Mouse (Mus musculus): Measurements from ENCODE around the gene 2200002D01Rik.

Gene 2200002D01Rik

DNA sequence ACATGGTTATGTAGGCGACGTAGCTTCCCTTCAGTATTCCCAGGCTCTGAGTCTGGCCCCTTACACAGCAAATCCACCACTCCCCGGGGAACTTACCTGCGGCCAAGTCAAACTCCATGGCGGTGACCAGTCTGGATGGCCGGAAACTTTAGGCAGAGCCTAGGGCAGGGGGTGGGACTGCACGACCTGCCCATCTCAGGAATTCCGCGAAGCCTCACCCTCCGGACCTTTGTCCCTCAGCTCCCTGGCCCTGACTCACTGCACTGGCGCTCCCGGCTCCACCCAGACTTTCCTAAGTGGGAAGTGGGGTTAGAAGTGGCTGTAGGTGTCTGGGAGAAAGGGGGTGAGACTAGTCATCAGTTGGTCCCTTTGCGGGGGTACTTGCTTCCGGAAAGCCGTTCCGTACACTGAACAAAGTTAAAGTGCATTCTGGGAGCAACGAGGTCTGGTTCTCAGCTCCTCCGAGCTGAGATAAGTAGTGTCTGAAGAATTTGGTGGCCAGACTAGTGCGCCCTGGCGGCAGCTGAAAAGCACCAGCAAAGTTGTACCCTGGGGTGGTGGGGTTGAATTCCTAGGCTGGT is at the start of gene 2200002D01Rik:
Gene 2200002D01Rik (minus strand): TSS at position 206 of the 581 bp plus-strand sequence.
- no peak for DNase-seq

DNA sequence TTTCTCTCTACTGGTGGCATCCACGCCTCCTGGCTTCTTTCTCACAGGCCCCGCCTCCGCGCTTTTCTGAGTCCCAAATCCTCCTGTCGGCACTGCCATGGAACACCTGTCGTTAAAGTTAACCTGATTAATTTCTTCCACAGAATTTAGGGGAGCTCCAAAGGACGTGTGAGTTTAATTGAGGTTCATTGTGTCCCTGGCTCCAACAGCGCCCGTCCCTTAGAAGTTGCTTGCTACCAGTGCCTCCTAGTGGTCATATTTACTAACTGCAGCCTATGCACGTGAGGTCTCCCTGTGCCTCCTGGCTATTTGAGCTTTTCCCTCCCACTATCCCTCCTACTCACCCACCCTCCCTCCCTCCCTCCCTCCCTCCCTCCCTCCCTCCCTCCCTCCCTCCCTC is 48.7 kb upstream of the 2200002D01Rik start:
- DNase-seq = no peak

DNA sequence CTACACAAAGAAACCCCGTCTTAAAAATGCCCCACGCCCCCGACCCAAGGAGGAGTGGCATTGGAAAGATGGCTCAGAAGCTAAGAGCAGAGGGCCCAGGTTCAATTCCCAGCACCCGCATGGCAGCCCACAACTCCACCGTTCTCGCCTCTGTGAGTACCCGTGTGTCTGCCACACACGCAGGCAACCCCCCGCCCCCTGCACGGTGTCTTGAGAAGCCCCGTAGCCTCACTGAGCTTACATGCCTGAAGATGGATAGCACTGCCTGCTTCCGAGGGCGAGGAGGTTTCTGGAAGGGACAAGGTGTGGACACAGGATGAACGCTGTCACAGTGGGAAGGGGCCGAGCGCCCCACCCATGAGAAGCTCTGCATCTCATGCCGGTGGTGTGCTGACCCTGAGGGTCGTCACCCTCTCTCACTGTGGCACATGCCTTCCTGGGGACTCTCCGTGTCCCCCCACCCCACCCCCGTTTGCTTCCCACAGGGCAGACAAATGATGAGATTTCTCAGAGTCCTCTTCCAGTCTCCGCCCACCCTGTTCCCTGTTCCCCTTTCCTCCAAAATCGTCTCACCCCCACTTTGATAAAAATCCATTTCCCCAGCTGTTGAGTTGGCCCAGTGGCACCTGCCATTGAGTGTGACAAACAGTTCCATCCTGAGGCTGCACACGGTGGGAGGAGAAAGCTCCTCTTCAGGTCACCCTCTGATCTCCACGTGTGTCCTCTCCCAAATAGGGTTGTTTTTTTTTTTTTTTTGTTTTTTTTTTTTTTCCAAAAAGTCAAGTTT is 47.8 kb upstream of the 2200002D01Rik start:
- no peak for DNase-seq

DNA sequence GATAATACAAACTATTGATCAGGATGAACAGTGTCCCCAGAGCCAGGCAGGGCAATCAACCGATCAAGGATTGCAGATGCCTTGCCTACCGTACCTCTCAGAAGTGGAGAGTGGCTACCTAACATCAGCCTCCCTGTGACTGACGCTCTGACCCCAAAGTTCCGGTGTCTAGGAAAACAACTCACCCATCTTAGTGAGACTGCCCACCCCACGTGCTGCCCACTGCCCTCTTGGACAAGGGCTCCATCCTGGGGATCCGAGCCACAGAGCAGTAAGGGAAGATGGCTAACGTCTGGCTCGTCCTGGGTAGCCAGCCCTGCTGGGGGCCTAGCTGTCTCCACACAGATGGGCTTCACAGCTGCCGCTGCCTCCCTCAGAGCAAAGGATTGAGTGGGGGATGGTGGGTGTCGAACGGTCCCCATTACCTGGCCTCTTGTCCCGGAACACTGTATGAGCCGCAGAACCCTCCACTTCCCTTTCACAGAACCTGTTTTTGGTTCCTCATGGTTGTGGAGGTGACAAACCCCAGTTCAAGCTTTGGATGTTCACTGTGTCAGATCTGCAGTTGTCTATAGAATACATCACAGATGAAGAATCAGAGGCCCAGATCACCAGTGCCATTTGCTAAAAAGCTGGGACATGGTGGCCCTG is 46.0 kb upstream of the 2200002D01Rik start:
- no peak for DNase-seq

DNA sequence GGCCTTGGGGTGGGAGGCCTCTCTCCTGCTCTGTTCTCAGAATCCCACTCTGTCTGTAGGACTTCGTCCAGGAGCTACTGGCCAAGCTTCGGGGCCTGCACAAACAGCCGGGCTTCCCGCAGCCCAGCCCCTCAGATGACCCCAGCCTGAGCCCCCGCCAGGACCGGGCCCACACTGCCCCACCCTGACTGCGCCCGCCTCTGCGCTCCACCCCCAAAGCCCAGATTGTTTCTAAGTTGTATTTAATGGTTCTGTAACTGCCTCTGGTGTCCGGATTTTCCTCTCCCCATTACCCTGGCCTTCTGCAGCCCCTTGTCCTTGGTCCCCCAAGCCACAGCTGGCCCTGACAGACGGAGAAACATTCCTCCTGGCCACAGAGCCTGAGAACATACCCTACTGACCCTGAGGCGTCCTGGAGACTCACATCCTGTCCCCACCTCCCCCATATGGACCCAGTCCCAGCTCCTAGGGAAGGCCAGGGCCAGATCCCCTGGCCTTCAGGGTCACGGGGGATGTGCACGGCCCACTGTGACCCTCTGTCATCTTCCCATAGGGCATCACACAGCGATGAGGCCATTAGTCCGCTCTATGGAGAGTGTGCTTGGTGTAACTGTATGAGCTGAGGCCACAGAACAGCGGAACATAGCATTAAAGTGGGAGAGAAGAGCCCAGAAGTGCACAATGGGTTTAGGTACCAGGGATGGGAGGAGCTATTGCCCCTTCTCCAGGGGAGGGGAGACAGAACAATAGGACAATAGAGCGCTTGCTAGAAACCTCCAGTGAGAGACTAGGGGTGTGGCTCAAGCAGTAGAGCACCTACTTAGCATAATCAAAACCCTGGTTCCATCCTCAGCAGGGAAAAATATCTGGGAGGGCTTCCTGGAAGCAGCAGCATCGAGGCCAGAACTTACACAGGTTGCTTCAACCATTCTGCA is 45.1 kb upstream of the 2200002D01Rik start:
- no peak for DNase-seq

DNA sequence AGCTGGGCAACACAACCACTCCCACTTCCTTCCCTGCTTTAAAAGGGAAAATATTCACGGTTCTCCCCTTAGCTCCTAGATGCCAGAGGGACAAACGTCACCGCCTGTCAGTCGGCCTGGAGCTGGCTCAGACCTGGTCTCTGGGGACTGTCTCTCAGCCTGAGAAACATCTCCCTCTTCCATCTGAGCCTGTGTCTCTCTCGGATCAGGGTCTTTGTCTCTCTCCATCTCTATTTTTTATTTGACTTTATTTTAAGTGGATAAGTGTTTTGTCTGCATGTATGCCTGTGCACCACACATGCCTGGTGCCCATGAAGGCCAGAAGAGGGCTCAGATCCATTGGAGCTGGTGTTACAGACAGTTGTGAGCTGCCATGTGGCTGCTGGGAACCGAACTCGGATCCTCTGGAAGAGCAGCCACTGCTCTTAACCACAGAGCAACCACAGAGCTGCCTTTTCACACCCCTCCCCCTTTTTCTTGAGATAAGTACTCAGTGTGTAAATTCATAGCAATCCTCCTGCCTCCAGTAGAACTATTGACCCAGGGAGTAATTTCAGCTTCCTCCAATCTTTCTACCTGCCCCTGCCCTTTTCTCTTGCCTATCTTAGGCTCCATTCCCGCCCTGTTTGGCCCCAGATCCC is 44.3 kb upstream of the 2200002D01Rik start:
- DNase-seq = peak; percentile 59

DNA sequence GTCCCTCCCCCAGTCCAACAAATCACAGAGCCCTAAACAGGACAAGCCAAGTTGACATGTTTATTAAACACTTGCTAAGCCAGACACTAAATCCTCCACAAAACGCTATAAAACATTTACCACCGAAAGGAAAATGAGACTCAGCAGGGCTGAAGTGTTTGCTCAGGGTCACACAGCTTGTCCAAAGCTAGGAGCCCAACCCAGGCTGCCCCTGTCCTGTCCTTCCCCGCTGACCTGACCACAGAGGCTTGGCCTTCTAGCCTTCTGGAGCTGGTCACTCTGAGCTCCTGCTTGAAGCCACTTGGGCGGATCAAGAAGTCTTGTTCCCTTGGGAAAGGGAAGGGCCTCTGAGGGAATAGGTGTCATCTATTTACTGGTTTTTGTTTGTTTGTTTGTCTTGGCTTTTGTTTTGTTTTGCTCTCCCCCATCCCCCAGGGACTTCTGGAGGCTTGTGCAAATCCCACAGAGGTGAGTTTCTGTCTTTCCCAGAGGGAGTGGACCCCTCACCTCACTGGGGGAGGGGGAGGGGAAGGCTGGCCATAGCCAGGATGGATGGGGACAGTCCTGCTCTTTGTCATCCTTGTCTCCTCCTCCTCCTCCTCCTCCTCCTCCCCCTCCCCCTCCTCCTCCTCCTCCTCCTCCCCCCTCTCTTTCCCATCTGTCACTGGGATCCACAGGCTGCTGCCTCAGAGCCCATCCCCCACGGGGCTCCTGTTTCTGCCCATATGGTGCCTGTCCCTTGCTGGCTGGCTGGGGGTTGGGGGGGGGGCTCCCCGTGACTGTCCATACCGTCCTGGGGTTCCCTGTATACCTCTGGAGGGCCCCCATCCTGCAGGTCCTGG is 43.6 kb upstream of the 2200002D01Rik start:
- peak; percentile 72 for DNase-seq

DNA sequence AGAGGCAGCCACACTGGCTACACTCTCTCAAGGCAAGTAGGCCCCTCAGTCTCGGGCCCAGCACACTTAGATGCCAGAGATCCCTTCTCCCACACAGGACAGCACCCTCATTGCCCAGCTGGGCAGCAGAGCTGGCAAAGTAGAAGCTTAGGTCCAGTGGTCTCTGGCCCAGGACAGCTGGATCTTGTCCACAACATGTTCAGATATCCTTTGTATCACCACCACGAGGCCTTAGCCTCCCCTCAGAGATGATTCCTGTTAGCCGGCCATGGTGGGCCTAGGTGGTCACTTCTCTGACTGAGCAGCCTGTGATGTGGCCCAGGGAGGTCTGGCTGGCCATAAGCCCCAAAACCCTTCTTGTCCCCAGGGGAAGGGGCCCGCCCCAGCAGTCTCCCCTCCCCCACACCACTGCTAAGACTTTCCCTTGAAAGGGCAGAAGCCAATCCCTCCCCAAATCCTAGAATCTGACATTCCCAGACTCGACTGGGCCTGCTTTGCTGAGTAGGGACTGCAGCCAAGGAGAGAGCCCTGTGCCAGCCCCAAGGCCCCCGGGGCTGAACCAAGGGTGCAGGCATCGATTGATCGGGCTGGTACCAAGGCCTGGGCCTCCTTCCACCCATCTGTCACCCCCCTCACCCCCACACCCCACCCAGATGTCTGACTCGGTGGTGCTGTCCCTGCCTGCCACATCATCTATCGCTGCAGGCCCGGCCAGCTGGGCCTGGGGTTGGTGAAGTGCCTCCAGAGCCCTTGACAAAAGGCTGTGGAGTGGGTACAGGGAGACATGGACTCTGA is 42.6 kb upstream of the 2200002D01Rik start:
- no peak for DNase-seq

DNA sequence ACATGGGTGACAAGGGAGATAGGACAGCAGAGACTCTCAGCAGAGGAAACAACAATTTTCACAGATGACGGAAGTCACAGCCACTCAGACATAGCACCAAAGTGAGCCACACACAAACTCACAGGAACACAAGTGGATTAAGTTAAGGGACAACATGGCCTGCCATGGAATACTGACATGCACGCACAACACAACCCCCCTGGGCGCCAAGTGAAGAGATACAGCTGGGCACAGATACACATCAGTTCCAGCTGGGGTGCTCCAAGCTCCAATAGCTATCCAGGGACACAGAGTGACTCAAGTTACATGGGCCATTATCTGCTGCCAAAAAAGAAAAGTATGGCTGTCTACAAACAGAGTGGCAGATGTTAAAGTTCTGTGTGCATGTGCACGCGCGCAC is 41.6 kb upstream of the 2200002D01Rik start:
- no peak for DNase-seq

DNA sequence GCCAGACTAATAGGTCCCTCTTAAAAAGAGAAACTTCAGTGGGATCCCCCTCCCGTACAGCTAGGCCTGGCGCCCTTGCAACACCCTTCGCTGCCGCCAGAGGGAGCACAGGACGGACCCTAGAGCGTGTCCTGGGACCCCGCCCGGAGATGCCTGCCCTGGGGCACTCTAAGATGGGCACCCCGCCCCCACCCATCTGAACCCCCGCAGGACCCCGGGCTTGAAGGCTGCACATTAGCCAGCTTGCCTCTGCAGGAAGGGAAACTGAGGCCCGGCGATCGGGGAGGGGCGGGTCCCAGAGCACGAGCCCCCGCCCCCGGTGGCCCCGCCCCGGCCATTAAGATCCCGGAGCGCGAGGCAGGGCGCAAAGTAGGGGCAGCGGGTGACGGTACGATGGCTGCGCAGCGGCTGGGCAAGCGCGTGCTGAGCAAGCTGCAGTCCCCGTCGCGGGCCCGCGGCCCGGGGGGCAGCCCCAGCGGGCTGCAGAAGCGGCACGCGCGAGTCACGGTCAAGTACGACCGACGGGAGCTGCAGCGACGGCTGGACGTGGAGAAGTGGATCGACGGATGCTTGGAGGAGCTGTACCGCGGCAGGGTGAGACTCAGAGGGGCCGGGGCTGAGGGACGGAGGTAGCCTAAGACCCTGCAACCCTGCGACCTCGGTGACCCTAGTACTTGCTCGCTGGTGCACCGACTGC is 40.8 kb upstream of the 2200002D01Rik start, which contains the start of gene Ppp1r14a:
Gene Ppp1r14a (plus strand): TSS at position 367 of the 697 bp plus-strand sequence.
- peak; percentile 69 for DNase-seq

DNA sequence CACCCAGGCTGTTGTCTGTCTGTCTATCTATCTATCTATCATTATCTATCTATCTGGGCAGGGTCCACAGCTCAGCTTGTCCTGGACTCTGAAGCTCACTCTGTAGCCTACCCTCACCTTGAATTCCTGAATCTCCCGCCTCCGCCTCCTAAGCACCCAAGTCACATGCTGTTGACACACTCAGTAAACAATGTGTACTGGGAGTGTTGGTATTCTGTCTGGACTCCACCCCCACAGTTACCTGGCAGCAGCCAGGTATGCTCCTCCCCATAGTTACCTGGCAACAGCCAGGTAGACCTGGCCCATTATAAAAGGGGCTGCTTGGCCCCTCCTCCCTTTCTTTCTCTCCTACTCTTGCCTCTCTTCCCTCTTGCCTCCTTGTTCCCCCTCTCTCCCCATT is 39.8 kb upstream of the 2200002D01Rik start:
- no peak for DNase-seq

DNA sequence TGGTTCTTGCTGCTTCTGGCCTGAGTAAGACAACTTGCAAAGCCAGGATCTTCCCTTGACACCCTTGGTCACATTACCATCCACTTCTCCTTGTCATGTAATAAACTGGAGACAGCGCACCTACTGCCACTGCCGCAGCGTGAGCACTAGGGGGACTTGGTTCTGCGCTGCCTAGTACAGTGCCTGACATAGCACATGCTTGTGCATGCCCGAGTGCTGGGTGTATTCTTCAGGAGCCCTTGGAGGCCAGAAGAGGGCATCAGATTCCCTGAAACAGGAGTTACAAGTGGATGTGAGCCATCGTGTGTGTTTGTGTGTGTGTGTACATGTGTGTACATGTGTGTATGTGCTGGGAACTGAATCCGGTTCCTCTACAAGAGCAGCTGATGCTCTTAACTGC is 39.2 kb upstream of the 2200002D01Rik start:
- DNase-seq = no peak

DNA sequence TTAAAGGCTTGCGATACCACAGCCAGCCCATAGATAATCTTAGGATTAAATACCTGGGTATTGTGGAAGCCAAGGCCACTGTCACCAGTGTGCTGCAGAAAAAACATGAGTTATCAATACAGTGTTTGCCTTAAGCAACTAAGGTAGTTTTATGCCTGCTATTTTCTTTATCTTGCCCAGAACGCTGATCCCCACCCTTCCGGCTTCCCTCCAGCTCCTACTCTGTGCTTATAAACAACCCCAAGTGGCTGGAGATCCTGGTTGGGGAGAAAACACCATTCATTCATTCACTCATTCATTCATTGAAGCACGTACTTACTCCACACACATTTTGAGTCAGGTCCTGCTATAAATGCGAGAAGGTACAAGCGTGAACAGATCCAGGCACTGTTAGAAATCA is 36.3 kb upstream of the 2200002D01Rik start:
- no peak for DNase-seq

DNA sequence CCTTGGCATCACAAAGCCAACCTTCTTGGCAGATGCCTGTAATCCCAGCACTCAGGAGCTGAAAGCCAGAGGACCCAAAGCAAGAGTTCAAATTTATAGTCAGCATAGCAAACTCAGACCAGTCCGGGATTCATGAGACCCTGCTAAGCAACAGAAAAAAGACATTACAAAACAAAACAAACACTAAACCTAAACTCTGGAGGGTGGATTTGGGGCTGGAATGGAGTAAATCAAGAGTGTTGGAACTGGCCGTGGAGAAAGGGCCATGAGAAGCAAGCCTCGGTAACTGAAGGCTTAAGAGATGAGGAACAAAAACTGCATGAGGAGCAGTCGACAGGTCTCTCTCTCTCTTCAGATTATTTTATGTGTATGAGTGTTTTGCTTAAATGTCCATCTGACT is 35.6 kb upstream of the 2200002D01Rik start:
- no peak for DNase-seq

DNA sequence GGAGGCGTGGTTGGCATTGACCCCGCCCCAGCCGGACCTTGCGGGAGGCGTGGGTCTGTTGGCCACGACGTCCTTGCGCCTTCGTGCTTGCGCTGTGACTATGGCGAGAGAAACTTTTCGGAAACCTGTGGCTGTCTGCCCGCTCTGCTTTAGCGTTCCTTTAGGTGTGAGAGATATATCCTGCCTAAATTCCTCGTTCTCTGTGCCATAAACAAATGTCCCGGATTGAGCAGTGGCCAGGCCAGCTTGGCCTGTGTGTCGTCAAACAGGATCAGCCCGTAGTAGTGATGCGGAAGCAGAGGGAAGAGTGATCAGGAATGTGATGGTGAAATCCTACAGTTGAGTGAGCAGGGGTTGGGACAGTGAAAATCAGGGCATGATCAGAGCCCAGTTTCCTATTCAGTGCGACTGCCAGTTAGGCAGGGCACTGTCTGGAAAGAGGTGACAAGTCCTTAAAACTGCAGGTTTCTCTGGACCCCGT is 33.8 kb upstream of the 2200002D01Rik start:
- no peak for DNase-seq

DNA sequence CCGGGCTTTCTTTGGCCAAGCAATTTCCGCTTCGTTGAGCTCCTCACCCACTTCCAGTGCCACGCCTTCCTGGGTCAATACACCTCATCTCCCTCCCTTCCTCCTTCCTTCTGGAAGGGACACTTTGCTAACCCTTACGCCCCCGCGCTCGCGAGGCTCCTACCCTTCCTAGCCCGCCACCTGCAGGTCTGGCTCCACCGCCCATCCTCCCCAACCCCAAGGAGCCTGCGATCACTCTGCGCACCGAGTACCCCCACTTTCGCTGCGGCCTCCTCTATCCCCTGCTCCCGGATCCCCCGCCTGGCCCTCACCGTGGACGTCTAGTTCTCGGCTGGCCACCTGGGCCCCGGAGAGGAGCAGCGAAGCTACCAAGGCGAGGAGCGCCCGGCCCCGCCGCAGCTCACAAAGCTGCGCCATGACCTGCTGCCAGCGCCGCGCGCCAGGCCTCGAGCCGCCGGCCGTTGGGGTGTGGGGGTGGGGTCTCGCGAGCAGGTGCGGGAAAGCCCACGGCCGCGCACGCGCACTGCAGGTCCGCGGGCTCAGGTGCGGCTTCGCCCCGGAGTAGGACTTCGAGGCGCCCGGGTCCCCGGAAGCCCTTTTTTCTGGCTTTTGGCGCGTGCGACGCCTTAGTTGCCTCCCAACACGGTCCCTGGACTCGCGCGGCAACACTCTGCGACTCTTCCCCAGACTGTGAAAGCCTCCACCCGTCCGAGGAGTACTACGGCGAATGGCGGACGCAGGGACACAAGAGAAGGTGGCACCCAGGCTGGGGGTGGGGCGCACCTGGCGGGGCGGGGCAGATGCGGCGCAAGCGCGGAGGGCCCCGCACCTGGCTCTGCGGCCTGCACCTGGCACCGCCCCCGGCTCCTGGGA is 33.2 kb upstream of the 2200002D01Rik start, which contains the start of gene Spint2:
Gene Spint2 (minus strand): TSS at position 712 of the 873 bp plus-strand sequence.
- DNase-seq = peak; percentile 84

DNA sequence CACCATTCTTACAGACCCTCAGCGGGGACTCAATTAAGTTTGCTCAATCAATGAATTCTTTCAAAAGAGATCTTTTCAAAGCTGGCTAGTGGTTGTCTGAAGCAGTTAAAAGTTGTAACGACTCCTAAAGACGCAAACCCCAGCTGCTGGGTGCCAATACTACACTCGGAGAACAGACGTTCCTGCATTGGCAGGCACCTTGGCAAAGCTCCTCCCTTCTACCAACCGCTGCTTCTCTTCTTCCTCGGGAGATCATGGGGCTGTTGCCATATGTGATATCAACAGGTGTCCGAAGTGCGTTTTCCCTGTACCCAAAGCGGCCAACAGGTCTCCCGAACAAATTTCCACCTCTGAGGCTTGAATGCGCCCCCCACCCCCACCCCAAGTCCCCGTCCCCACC is 32.5 kb upstream of the 2200002D01Rik start:
- no peak for DNase-seq

DNA sequence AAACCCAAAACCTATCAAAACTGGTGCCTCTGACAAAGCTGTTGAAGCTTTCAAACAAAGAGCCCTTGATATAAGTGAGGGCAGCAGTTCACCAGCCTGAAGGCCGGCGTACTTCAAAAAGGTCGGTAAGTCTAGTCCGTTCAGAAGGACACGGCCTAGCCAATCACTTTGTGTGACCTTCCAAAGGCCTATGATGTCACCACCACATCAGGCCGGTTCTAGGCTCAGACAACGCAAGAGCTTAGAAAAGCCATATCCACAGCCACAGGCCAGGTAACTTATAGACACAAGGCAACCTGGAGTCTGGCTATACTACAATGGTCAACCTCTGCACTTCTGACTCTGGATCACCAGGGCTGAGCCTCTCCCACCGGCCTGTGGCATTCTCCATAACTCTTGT is 31.7 kb upstream of the 2200002D01Rik start:
- no peak for DNase-seq

DNA sequence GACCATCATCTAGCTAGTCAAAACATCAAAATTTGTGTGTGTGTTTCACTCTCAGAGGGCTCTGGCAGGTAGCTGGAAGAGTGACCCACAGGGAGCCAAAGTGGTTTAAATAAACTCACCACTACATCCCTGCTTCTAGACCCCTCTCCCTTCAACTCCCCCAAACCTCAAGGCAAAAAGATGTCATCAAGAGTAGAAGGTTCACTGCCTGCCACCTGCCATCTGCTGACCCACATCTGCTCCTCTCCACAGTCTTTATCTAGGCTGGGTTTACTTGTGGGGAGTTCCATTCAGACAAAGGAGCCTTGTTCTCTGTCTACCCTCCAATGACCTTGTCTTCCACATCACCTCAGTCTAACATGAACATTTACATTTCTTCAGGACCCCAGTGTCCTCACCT is 31.0 kb upstream of the 2200002D01Rik start:
- no peak for DNase-seq

Data from cerebellum, adult 11 months (tissue).